Mouse (Mus musculus) MEL (cell line): ENCODE results near the gene Syt2.

Source experiments
- CHD2 ChIP-seq: IDR thresholded peaks from 2 replicates; pipeline ENCODE4 v1.6.1; 2011; ENCODE audit warnings: low read length, improper control_type of control experiment
- CTCF ChIP-seq, 3 experiments: IDR thresholded peaks in 2 of 3; conservative IDR thresholded peaks in 1 of 3; 2 replicates each; pipeline ENCODE4 v1.5.1; 2011 to 2012; ENCODE audit warnings: low read length in 3 of 3, low read depth in 2 of 3, mild to moderate bottlenecking in 2 of 3, improper control_type of control experiment in 1 of 3, inconsistent platforms in 1 of 3, mixed read lengths in 1 of 3, moderate library complexity in 1 of 3; ENCODE audit not compliant: control insufficient read depth in 1 of 3, insufficient read depth in 1 of 3, poor library complexity in 1 of 3, severe bottlenecking in 1 of 3
- EP300 ChIP-seq, 2 experiments: IDR thresholded peaks; 2 replicates each; pipeline ENCODE4 v1.6.1; 2011; ENCODE audit warnings: improper control_type of control experiment in 2 of 2, low read length in 2 of 2, low read depth in 1 of 2, mild to moderate bottlenecking in 1 of 2
- GABPA ChIP-seq: IDR thresholded peaks from 2 replicates; pipeline ENCODE4 v1.6.1; 2012; ENCODE audit warnings: low read depth, mild to moderate bottlenecking, inconsistent platforms, low read length, improper control_type of control experiment, moderate library complexity
- HCFC1 ChIP-seq: IDR thresholded peaks from 2 replicates; pipeline ENCODE4 v1.6.1; 2012; ENCODE audit warnings: low read depth, mild to moderate bottlenecking, inconsistent platforms, low read length, improper control_type of control experiment, moderate library complexity
- POLR2AphosphoS2 ChIP-seq: IDR thresholded peaks from 2 replicates; pipeline ENCODE4 v1.6.1; 2011; ENCODE audit warnings: low read length, improper control_type of control experiment
- RAD21 ChIP-seq: IDR thresholded peaks from 2 replicates; pipeline ENCODE4 v1.6.1; 2011; ENCODE audit warnings: mild to moderate bottlenecking, low read depth, low read length, improper control_type of control experiment
- SIN3A ChIP-seq: IDR thresholded peaks from 2 replicates; pipeline ENCODE4 v1.6.1; 2012; ENCODE audit warnings: low read length, improper control_type of control experiment, inconsistent platforms
- SMC3 ChIP-seq: IDR thresholded peaks from 2 replicates; pipeline ENCODE4 v1.6.1; 2011; ENCODE audit warnings: low read depth, low read length, improper control_type of control experiment
- TCF12 ChIP-seq: IDR thresholded peaks from 2 replicates; pipeline ENCODE4 v1.6.1; 2014; ENCODE audit warnings: low read depth, mild to moderate bottlenecking, inconsistent platforms, low read length, improper control_type of control experiment, moderate library complexity
- UBTF ChIP-seq: IDR thresholded peaks from 2 replicates; pipeline ENCODE4 v1.6.1; 2012; ENCODE audit warnings: low read depth, mild to moderate bottlenecking, inconsistent platforms, low read length, improper control_type of control experiment, moderate library complexity, borderline replicate concordance; ENCODE audit not compliant: insufficient read depth
- USF1 ChIP-seq: IDR thresholded peaks from 2 replicates; pipeline ENCODE4 v1.6.1; 2014; ENCODE audit warnings: low read depth, mild to moderate bottlenecking, inconsistent platforms, low read length, improper control_type of control experiment, moderate library complexity

- TF ChIP-seq CHD2 (no peak), RAD21 (no peak), CTCF (IDR thresholded peaks at IDR 0.05 in 2 of 3, conservative IDR thresholded peaks at IDR 0.05 in 1 of 3; ENCODE audit: control insufficient read depth in 1 of 3, insufficient read depth in 1 of 3, low read depth in 2 of 3, low read length in 3 of 3, poor library complexity in 1 of 3, severe bottlenecking in 1 of 3) (no peak), GABPA (no peak), SIN3A (no peak), HCFC1 (no peak), UBTF (no peak), TCF12 (no peak), POLR2AphosphoS2 (no peak), USF1 (no peak), EP300 (IDR thresholded peaks at IDR 0.05; ENCODE audit: low read depth in 1 of 2, low read length in 2 of 2) (no peak), SMC3 (no peak)
These were observed 7.3 kb downstream of the Syt2 start for GRCm38 (mm10) chr1:134653603-134654257.
